Mouse (Mus musculus): ENCODE data around the gene Gm8279.
"Not testable (repeated sequence)": the region's sequence is repeated elsewhere in the genome, so short reads cannot be mapped to it uniquely, and the experiment has no call there.

Gene Gm8279

DNA sequence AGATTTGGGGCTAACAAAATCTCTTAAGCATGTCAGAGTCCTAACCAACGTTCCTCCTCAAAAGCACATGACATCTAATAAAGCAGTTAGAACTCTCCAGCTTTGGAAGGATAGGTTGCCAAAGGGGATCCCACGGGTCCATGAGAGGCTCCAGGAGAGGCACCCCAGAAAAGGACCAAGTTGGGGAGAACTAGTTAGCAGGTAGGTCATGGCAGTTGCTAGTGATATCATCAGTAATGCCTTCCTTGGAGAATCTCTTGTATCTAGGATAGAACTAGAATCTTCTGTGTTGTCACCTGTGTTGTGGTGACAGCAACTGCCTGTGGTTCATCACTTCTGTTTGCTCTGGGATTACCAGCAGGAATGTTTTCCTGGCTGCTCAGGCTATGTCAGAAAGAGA, at the start of gene Gm8279:
Gene Gm8279 (plus strand): TSS at position 301 of the 400 bp plus-strand sequence.
- DNase-seq, result not testable (repeated sequence)

DNA sequence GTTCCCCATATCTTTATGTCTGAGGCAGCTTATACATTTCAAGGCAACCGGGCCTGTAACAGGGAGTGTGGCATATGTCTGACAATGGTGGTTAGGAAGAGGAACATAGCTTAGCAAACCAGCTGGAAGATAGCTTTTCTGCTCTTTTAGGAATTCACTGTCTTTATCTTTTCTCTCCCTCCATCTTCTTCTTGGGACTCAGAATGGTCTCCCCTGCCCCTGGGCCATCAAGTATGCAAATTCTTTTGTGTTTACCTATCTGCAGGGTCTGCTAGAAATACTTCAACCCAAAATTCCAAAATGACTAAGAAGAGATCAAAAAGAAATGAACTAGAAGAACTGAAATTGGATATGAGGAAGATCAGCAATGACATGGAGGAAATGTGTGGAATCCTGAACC, 32.9 kb downstream of the Gm8279 start, which contains the start of gene Gm3317:
Gene Gm3317 (plus strand): TSS at position 301 of the 400 bp plus-strand sequence.
- DNase-seq, result not testable (repeated sequence)

DNA sequence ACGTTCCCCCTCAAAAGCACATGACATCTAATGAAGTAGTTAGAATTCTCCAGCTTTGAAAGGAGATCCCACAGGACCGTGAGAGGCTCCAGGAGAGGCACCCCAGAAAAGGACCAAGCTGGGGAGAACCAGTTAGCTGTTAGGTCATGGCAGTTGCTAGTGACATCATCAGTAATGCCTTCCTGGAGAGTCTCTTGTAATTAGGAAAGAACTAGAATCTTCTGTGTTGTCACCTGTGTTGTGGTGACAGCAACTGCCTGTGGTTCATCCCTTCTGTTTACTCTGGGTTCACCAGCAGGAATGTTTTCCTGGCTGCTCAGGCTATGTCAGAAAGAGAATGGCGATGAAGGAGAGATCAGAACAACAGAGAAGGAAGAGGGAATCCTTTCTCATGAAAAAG, 54.2 kb downstream of the Gm8279 start, which contains the start of gene Gm8271:
Gene Gm8271 (plus strand): TSS at position 301 of the 400 bp plus-strand sequence.
- DNase-seq, result not testable (repeated sequence)
